Mouse (Mus musculus) olfactory bulb, adult 2 months (tissue): ENCODE data around the gene Abr.

Experiments
- CTCF ChIP-seq: fragments of 200-500 bp; IDR thresholded peaks from 2 replicates; pipeline ENCODE4 v1.5.1; 2012; ENCODE audit warnings: low read depth, mild to moderate bottlenecking, low read length, moderate library complexity; ENCODE audit not compliant: insufficient read depth
- POLR2A ChIP-seq: fragments of 200-500 bp; IDR thresholded peaks from 2 replicates; pipeline ENCODE4 v1.6.1; 2012; ENCODE audit warnings: mild to moderate bottlenecking, low read depth, low read length, moderate library complexity; ENCODE audit not compliant: insufficient read depth

DNA sequence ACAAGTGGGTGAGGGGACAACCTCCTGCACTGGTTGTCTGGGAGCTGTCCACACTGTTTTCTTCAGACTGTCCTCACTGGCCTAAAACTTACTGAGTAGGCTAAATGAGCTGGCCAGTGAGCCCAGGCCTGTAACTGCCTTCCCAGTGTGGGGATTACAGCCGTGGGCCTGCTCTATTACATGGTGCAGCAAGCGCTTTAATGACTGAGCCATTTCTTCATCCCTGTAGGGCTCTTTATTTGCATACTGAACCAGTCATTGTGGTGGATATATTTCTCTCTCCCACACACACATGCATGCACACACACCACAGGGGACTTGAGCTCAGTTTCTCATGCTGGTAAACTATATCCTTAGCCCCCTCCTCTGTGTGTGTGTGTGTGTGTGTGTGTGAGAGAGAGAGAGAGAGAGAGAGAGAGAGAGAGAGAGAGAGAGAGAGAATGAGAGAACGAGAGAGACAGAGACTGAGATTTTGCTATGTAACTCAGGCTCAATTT lies 30.8 kb upstream of the Abr start:
- TF ChIP-seq CTCF = no peak
- no peak for TF ChIP-seq POLR2A
